Mouse (Mus musculus): ENCODE measurements around the gene Abi3bp. TPM values are rescaled to one million over a fixed set of nuclear protein-coding genes. Genes with fewer than 3 reads are reported as not detected.

The Abi3bp gene
- polyA plus RNA-seq, 1 experiment = 1.2 TPM

DNA sequence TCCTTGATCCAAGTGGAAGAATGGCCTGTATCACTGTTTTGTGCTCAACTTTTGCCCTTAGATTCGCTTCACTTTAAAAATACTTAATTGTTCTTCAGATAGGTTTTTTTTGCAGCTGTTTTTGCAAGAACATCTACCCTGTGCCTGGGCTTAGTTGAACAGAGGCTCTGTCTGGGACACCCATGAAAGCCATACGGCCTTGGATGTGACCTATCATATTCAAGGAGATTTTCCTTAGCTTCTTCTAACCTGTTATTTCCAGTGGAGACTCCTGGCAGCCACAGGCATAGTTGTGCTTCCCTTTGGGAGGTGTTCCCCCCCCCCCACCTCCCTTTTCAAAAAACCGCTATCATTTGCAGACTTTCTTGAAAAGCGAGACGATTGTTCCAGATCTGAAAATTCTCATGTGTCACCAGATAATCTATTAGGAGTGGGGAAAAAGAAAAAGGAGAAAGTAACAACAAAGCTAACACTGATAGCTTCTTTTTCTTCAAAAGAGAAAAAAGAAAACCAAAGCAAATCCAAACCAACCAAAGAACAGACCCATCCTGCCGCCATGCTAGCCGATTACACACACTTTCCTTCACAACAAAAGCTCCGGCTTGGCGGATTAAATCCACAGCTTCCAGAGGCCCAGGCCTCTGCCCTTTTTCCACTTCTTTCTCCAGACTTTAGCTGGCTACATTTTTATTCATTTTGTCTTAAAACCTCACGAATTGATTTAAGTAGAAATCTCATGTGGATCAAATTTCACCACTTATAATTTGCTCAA is 133.6 kb downstream of the Abi3bp start:
- WGBS = 84% methylated on average over 10 of the region's 10 CpGs
- Histone ChIP-seq H3K4me3 (replicated peaks; ENCODE audit: control insufficient read depth, low read depth, low read length) (no peak overlapping the region), H3K27ac (ENCODE audit: control insufficient read depth, insufficient read depth, low read depth, low read length, poor library complexity) (no peak overlapping the region), H3K4me1 (ENCODE audit: control insufficient read depth, insufficient read depth, low read length) (no peaks in the 10 kb centered on the region)
- TF ChIP-seq CTCF (IDR thresholded peaks at IDR 0.05; ENCODE audit: control insufficient read depth, insufficient read depth, low read length) (no peak), POLR2A (IDR thresholded peaks at IDR 0.05; ENCODE audit: borderline replicate concordance, control insufficient read depth, low read depth, low read length) (no peak)

DNA sequence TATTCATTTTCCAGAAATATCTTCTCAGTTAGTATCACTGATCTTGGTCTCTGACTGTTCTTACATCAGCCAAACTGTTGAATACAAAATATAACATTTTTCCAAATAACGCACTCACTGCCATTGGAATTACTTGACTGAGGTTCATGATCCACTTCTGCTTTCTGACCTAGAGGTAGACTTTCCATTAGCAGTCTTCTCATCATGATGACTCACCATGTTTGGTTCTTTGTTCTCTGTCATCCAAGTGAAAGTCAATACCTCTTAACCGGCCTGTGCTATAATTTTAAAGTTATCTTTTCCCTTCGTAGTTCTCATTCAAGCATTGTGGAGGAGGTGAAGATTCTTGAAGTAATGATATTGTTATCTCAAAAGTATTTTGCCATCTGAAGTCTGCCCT is 160.9 kb downstream of the Abi3bp start:
- no peak overlapping the region for H3K27ac ChIP-seq (ENCODE audit: control insufficient read depth, insufficient read depth, low read depth, low read length, poor library complexity)
- 88% methylated on average over 3 of the region's 3 CpGs for WGBS
- no peak overlapping the region for H3K4me3 ChIP-seq (replicated peaks; ENCODE audit: control insufficient read depth, low read depth, low read length)
- H3K4me1 ChIP-seq (ENCODE audit: control insufficient read depth, insufficient read depth, low read length) = no peaks in the 10 kb centered on the region
- TF ChIP-seq POLR2A (IDR thresholded peaks at IDR 0.05; ENCODE audit: borderline replicate concordance, control insufficient read depth, low read depth, low read length) (no peak), CTCF (IDR thresholded peaks at IDR 0.05; ENCODE audit: control insufficient read depth, insufficient read depth, low read length) (no peak)

DNA sequence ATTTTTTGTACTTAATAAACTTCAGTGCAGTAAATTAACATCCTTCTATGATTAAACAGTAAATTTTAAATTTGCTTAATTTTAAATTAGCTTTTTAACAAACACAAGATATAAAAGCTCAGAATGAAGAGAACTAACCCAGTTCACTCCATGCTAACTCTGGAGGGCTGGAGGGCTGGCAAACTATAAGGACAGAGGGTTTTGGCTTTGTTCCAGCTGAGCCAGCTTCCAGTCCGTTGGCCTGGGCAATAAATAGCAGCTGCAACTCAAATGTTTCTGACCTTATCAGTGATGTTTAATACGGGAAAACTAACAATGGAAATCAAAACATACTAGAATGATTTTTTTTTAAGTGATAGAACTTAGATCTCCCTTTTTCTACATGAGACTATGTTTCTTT is 167.6 kb downstream of the Abi3bp start:
- TF ChIP-seq POLR2A (IDR thresholded peaks at IDR 0.05; ENCODE audit: borderline replicate concordance, control insufficient read depth, low read depth, low read length) = no peak
- TF ChIP-seq CTCF (IDR thresholded peaks at IDR 0.05; ENCODE audit: control insufficient read depth, insufficient read depth, low read length) = no peak
- 30% methylated on average over 2 of the region's 2 CpGs for WGBS
- Histone ChIP-seq H3K4me1 (ENCODE audit: control insufficient read depth, insufficient read depth, low read length) (no peaks in the 10 kb centered on the region), H3K27ac (ENCODE audit: control insufficient read depth, insufficient read depth, low read depth, low read length, poor library complexity) (no peak overlapping the region), H3K4me3 (replicated peaks; ENCODE audit: control insufficient read depth, low read depth, low read length) (no peak overlapping the region)

DNA sequence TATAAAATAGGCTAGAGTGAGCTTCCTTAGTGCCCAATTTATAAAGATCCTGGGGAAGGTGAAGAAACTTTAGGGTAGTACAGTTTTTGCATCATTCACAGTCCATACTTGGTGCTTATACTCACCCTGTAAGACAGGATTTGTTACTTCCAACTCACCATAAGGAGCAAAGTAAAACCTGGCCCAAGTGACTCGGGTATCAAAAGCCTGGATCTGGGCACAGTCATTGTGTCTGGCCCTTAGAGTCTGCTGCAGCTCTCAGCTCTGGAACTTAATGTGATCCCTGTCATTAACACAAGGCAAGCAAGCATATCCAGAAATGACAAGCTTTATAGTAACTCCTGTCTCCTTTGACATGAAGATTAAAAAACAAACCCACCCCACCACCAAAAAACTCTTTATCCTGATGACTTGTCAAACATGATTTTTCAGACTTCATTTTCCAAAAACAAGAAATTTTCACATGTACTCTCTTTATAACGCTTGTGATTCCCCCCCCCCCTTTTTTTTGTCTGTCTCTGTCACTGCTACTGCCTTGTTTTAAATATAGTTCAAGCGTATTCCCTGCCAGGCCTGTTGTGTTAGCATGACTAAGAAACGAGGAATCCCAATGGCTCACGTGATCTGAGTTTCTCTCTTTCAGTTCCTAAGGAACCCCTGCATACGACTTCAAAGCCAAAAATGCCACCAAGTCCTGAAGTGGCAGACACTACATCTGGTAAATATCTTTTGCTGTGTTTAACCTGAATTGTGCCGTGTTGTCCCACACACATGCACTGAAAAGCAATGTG is 168.9 kb downstream of the Abi3bp start:
- H3K4me3 ChIP-seq (replicated peaks; ENCODE audit: control insufficient read depth, low read depth, low read length) = no peak overlapping the region
- no peaks in the 10 kb centered on the region for H3K4me1 ChIP-seq (ENCODE audit: control insufficient read depth, insufficient read depth, low read length)
- TF ChIP-seq CTCF (IDR thresholded peaks at IDR 0.05; ENCODE audit: control insufficient read depth, insufficient read depth, low read length) (no peak), POLR2A (IDR thresholded peaks at IDR 0.05; ENCODE audit: borderline replicate concordance, control insufficient read depth, low read depth, low read length) (no peak)
- no peak overlapping the region for H3K27ac ChIP-seq (ENCODE audit: control insufficient read depth, insufficient read depth, low read depth, low read length, poor library complexity)
- 75% methylated on average over 7 of the region's 7 CpGs for WGBS

DNA sequence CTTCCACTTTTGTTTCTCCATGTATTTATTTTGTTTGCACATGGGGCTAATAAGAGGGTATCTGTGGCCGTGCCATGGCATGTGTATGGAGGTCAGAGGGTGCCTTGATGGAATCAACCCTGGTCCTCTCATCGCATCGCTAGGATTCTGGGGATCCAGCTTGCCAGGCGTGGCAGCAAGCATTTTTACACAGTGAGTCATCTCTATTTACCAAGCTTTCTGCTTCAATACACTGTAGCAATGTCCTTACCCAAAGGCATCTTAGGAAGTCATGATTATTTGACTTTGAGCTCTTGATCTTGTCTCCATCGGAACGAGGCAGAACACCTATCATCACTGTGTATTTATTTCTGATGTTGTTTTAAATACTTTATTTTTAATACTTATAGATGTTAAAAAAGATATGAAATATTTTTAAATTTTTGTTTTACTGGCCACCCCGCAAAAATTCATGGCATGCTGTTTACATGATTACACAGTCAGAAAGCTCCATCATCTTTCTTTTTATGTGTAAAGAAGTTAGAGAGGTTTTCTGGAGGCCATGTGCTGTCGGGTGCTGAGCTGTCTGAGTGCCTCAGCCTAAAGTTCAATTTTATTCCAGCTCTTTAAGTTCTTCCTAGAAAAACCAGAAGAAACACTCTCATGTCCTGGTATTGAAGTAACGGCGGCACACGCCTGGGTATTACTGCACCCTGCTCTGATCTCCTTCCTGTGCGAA is 177.7 kb downstream of the Abi3bp start:
- TF ChIP-seq CTCF (IDR thresholded peaks at IDR 0.05; ENCODE audit: control insufficient read depth, insufficient read depth, low read length) (no peak), POLR2A (IDR thresholded peaks at IDR 0.05; ENCODE audit: borderline replicate concordance, control insufficient read depth, low read depth, low read length) (no peak)
- H3K4me3 ChIP-seq (replicated peaks; ENCODE audit: control insufficient read depth, low read depth, low read length) = no peak overlapping the region
- no peaks in the 10 kb centered on the region for H3K4me1 ChIP-seq (ENCODE audit: control insufficient read depth, insufficient read depth, low read length)
- 83% methylated on average over 12 of the region's 12 CpGs for WGBS
- H3K27ac ChIP-seq (ENCODE audit: control insufficient read depth, insufficient read depth, low read depth, low read length, poor library complexity) = no peak overlapping the region

DNA sequence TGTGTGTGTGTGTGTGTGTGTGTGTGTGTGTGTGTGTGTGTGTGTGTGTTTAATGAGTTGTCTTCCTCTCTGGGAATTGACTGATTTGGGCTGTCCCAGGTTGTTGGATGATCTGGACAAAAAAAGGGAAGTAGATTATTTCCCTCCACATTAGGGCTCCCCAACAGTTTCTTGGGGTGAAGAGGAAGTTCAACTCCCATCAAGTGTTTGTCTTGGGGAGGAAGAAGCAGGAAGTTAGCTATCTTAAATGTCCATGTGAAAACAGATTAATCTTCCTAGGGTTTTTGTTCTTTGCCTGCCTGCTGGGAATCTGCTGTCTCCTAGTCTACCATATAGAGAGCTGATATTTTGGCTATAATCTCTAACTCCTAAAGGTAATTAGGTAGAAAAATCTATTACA is 181.2 kb downstream of the Abi3bp start:
- no peak for TF ChIP-seq CTCF (IDR thresholded peaks at IDR 0.05; ENCODE audit: control insufficient read depth, insufficient read depth, low read length)
- TF ChIP-seq POLR2A (IDR thresholded peaks at IDR 0.05; ENCODE audit: borderline replicate concordance, control insufficient read depth, low read depth, low read length) = no peak
- Histone ChIP-seq H3K27ac (ENCODE audit: control insufficient read depth, insufficient read depth, low read depth, low read length, poor library complexity) (no peak overlapping the region), H3K4me3 (replicated peaks; ENCODE audit: control insufficient read depth, low read depth, low read length) (no peak overlapping the region), H3K4me1 (ENCODE audit: control insufficient read depth, insufficient read depth, low read length) (no peaks in the 10 kb centered on the region)

DNA sequence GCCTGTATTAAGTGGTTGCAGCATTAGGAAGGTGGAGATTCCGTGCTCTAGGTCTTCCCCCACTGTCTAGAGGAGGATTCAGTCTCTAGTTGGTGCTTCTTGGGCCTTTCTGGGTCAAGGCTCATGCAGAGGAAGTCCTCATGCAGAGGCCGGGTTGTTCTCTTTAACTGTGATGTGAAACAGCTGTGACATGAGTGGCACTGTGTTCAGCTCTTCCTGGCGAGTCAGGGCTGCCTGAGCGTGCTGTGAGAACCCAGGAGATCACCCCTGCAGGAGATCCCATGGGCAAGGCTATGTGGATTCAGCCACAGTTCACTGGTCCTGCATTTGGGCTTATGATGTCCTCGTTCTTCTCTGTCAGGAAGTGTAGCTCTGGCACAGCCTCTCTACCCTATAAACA is 191.8 kb downstream of the Abi3bp start:
- WGBS = 67% methylated on average over 5 of the region's 5 CpGs
- no peak overlapping the region for H3K27ac ChIP-seq (ENCODE audit: control insufficient read depth, insufficient read depth, low read depth, low read length, poor library complexity)

DNA sequence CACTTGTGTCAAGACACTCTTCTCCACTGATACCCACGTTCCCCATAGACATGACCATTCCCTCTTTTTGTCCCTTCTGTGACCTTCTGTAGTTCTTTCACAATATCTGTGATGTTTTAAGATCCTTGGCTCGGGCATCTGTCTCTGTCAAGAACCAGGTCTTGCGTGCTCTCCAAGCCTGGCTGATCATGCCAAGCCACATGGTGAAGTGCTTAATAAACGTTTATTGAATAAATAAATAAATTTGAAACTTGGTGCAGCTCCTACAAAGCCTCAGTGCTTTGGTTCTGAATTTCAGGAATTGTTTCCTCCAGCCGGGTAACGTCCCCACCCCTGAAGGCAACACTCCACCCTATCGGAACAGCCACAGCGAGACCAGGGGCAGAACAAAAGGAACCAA is 193.3 kb downstream of the Abi3bp start:
- Histone ChIP-seq H3K4me1 (ENCODE audit: control insufficient read depth, insufficient read depth, low read length) (no peaks in the 10 kb centered on the region), H3K4me3 (replicated peaks; ENCODE audit: control insufficient read depth, low read depth, low read length) (no peak overlapping the region), H3K27ac (ENCODE audit: control insufficient read depth, insufficient read depth, low read depth, low read length, poor library complexity) (no peak overlapping the region)
- TF ChIP-seq POLR2A (IDR thresholded peaks at IDR 0.05; ENCODE audit: borderline replicate concordance, control insufficient read depth, low read depth, low read length) (no peak), CTCF (IDR thresholded peaks at IDR 0.05; ENCODE audit: control insufficient read depth, insufficient read depth, low read length) (no peak)
- 78% methylated on average over 8 of the region's 8 CpGs for WGBS

More for the DNA sequence above, 191.8 kb downstream of the Abi3bp start:
- TF ChIP-seq CTCF (IDR thresholded peaks at IDR 0.05; ENCODE audit: control insufficient read depth, insufficient read depth, low read length) = no peak
- Histone ChIP-seq H3K4me1 (ENCODE audit: control insufficient read depth, insufficient read depth, low read length) (no peaks in the 10 kb centered on the region), H3K4me3 (replicated peaks; ENCODE audit: control insufficient read depth, low read depth, low read length) (no peak overlapping the region)

Measured in bone marrow, adult 2 months (tissue).